Mouse (Mus musculus) kidney, adult 18-20 months (tissue): ENCODE data around the gene Noc4l.

Experiments
- DNase-seq: peaks from one replicate; pipeline ENCODE4 v3.0.0; 2021

Noc4l gene

DNA sequence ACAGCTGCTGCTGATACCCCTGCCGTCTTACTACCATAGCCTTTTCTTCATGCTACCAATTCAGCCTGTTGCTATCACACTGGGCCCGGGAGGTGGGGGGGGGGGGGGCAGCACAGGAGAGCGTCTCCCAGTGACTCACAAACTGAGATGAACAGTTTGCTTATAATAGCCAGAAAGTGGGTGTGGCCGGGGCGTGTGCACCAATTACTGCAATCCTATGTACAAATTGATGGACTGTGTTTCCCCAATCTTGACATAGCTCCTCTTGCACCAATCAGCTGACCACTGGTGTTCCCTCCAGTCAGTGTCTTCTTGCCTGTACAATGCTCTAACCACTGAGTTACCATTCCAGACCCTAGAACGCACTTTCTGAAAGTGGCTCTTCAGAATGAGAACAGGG lies 44.9 kb downstream of the Noc4l start:
- DNase-seq = no peak

DNA sequence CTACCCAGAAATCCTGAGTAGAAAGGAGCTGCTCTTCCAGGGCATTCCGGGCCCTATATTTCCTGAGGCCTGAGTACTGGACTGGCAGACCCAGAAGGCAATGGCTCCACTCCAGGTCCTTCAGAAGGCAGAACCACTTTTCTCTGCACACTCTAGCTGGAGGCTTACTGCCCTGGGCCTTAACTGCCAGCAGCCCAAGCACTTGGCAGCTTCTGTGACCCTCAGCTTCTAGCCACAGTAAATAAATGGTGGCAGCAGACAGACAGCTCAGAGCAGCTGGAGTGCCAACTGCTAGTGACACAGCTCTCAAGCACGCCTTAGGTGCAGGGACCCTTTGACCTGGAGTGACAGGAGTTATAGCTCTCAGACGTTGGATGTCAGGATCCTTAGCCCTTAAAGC lies 45.5 kb downstream of the Noc4l start:
- DNase-seq = no peak

DNA sequence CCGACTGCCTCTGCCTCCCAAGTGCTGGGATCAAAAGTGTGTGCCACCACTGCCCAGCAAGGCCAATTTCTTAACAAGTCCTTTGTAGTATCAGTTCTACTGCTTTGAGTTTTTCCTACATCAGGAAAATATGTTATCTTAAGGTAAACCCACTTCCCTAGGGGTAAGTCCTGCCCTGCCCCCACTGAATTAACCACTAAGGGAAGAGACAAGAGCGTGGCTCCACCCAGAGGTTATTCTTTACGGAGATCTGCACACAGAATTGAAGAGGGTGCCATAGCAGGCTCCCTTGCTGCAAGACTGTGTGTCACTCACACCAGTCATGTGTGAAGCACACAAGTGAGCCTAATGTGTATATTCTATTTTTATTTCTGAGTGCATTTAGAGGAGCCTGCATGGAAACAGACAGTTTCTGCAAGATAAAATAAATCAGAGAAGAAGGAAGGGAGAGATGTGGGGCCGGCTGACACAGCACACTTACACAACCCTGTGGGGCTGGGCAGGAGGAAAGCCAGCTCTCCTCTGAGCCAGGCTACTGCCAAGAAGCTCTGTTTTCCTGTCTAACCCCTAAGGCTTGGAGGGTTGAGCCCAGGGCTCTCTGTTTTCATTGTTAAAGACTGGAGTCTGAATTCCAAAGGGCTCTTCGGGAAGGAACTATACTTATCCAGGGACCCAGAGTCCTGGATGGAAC lies 47.5 kb downstream of the Noc4l start:
- DNase-seq = no peak

DNA sequence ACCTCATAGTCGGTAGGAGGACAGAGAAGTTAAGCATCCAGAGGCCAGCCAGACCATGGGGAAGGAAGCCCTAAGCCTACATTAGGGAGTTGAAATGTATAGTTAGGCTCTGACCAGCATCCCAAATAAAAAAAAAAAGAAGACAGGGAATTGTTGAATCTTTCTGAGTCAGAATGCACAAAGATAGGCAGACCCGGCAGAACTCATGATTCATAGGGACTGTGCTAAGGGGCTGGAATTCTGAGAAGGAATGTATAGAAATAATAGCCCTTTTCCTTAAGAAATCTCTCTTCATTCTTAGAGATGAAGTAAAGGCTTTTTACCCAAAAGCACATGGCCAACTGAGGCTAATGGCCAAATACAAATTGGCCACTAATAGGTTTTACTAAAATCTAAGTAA lies 48.9 kb downstream of the Noc4l start:
- no peak for DNase-seq

DNA sequence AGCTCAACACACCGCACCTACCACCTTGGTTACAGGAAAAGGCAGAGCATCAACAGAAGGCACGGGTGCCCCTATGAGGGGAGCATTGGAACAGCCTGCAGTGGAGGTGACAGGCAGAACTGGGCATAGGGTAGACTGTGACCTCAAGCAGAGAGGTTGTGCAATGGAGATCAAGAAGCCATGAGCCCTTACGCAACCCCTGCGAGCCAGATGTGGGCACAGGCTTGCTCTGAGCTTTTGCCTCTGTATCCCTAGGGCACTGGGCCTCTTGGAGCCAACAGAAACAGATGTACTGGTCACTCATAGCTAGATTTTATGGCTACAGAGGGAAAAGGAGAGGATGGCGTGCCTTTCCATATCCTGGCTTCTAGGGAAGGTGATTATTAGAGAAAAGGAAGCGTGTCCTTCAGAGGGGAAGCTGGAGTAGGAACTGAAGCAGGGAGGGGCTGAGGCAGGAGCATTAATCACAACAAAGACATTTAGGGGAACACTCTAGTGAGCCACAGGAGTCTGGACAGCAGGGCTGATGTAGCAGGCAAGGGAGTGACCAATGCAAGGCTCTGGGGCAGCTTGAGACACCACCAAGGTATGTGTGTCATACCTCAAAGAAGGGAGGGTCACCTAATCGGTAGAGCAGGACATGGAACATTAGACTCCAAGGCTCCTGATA lies 50.1 kb downstream of the Noc4l start:
- DNase-seq = no peak
